Mouse (Mus musculus) embryonic facial prominence, embryonic 15.5 days (tissue): Measurements from ENCODE around the gene Arhgap32. TPM values are rescaled to one million over a fixed set of nuclear protein-coding genes. Genes with fewer than 3 reads are reported as not detected.

Experiments used
- ATAC-seq: fragments of 200-750 bp; cut with Nextera tagmentation; 2 replicates; pipeline ENCODE4 v1.8.0; 2017; ENCODE audit warnings: low read depth, moderate TSS enrichment; ENCODE audit not compliant: insufficient number of reproducible peaks, low FRiP score, low TSS enrichment
- H3K27ac ChIP-seq: fragments of 300-500 bp; sonication (generic); replicated peaks from 2 replicates; pipeline ENCODE4 v1.5.1; 2015; ENCODE audit warnings: mild to moderate bottlenecking, inconsistent platforms
- H3K27me3 ChIP-seq: fragments of 300-500 bp; sonication (generic); 2 replicates; pipeline ENCODE4 v1.6.1; 2015; ENCODE audit warnings: inconsistent platforms
- H3K36me3 ChIP-seq: fragments of 300-500 bp; sonication (generic); 2 replicates; pipeline ENCODE4 v1.6.1; 2015; ENCODE audit warnings: mild to moderate bottlenecking, inconsistent platforms
- H3K4me1 ChIP-seq: fragments of 300-500 bp; sonication (generic); 2 replicates; pipeline ENCODE4 v1.6.1; 2015; ENCODE audit warnings: inconsistent platforms
- H3K4me2 ChIP-seq: fragments of 300-500 bp; sonication (generic); replicated peaks from 2 replicates; pipeline ENCODE4 v1.6.1; 2015; ENCODE audit warnings: mild to moderate bottlenecking, inconsistent platforms
- H3K4me3 ChIP-seq: fragments of 300-500 bp; sonication (generic); replicated peaks from 2 replicates; pipeline ENCODE4 v1.5.1; 2015; ENCODE audit warnings: mild to moderate bottlenecking, inconsistent platforms
- H3K9ac ChIP-seq: fragments of 300-500 bp; sonication (generic); 2 replicates; pipeline ENCODE4 v1.6.1; 2015; ENCODE audit warnings: inconsistent platforms
- H3K9me3 ChIP-seq: fragments of 300-500 bp; sonication (generic); replicated peaks from 2 replicates; pipeline ENCODE4 v1.6.1; 2016; ENCODE audit warnings: inconsistent platforms
- WGBS: fragments of 180-500 bp; shearing (Covaris S2); methylation state at CpG from one replicate; pipeline ENCODE4 v1.1.7; 2015; 5-methylcytosine and 5-hydroxymethylcytosine counted together
- microRNA-seq: library from miRNA; unstranded; fragments of <30 nt; microRNA quantifications from one replicate; pipeline ENCODE4, GENCODE M21; 2016; ENCODE audit warnings: borderline number of aligned reads
- polyA plus RNA-seq: library from polyadenylated mRNA; unstranded; fragments of >200 nt; fragmentation: Nextera tagmentation; extraction: Ambion mirVana; gene quantifications from 2 replicates; pipeline ENCODE4 v1.2.1, GENCODE M21; 2015

The Arhgap32 gene
- polyA plus RNA-seq, 1 experiment from 2014 or later: 8.3 TPM

DNA sequence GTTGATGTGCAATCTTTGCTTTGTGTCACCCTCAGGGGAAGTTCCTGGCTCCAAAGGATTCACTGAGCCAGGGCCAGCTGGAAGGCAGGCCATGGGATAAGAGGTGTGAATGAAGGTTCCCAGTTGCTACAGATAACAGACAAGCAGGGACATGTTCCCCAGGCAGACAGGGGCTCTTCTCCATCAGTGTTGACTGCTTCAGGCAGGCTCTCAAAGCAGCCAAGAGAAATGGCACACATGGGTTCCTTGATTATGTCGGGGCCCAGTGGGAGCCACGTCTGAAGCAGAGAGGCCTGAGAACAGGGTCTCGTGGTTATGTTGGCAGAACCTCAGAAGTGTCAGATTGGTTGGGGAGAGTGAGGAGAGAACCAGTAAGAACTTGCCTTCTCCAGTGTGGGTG, 198.1 kb downstream of the Arhgap32 start:
- Histone ChIP-seq H3K4me1 (0 out of 2 replicates have a peak, but pooled peaks cover 8% of the 10 kb centered on the region), H3K4me2 (no peak overlapping the region), H3K27me3 (no peaks in the 10 kb centered on the region), H3K36me3 (no peaks in the 10 kb centered on the region), H3K9ac (no peak overlapping the region), H3K4me3 (no peak overlapping the region), H3K27ac (no peak overlapping the region), H3K9me3 (no peaks in the 10 kb centered on the region)
- 0 out of 2 replicates have a peak, but pooled peaks have one; percentile 26 for ATAC-seq
- 38% methylated on average over 3 of the region's 3 CpGs for WGBS

- WGBS: 86% methylated on average over 3 of the region's 3 CpGs
- ATAC-seq: no peak
These were observed 200.1 kb downstream of the Arhgap32 start for GRCm38 (mm10) chr9:32315999-32316398.

More at GRCm38 (mm10) chr9:32315999-32316398, 200.1 kb downstream of the Arhgap32 start:
- H3K27ac ChIP-seq: no peak overlapping the region
- 0 out of 2 replicates have a peak, but pooled peaks cover 8% of the 10 kb centered on the region for H3K4me1 ChIP-seq
- H3K4me2 ChIP-seq: no peak overlapping the region
- no peaks in the 10 kb centered on the region for H3K27me3 ChIP-seq
- H3K4me3 ChIP-seq: no peak overlapping the region
- no peaks in the 10 kb centered on the region for H3K36me3 ChIP-seq
- H3K9me3 ChIP-seq: no peaks in the 10 kb centered on the region
- H3K9ac ChIP-seq: no peak overlapping the region

Small RNA genes lying within 50 kb of the gene (microRNA-seq; reads per million reads assigned to microRNA genes)
- not detected for gene Gm44453

Other genes with a start within 250 kb of the Arhgap32 start
- 5.6 and 8.3 TPM in 2 replicates for gene Barx2, start 202.7 kb upstream of the Arhgap32 start, polyA plus RNA-seq
- 0.55 and 0.60 TPM in 2 replicates for gene Kcnj5, start 228.2 kb downstream of the Arhgap32 start, polyA plus RNA-seq